Comparison of ENCODE assay signal across 7 mouse cellular contexts in the genomic region with DNA sequence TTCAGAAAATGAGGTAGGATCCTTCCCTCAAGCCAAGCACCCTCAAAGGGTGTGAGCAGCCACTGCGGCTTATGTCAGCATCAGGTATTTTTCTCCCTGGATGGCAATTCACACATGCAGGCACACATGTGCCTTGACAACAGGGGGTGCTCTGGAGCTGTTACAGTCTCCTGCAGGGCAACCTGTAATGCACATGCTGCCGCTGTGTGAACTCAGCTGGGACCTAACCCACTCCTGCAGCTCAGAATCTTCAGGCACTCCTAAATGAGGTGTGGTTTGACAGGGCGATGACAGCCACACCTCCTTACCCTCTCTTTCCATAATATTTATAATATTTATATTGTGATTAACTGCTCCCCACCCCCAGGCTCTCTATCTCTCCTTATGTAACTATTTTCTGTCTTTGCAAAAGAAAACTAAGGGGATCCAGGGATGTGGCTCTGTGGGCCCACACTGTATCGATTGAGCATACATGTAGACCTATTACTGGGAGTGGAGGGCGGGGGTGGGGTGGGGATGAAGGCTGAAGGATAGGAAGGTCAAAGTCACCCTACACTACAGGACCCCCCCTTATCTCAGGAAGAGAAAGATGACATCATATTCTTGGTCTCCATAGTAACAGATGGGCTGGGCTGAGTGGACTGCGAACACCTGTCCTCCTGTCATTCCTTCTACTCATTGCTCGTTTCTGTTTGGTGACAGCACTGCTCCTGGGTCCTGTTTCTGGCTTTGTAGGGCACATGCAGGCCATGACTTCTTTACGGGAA.
DNase-seq lines count a peak whose midpoint lies in the region; ATAC-seq and TF ChIP-seq lines count a peak whose summit lies in the region.

No protein-coding gene starts in this region.

- no peak overlapping the region for H3K4me2 ChIP-seq in embryonic facial prominence, embryonic 11.5 days (ENCODE audit: low read depth, low read length)
- H3K4me2 ChIP-seq in heart, embryonic 12.5 days, result peak overlapping the region; percentile 38; the same call in 1 of the 2 replicates
- no peak overlapping the region for H3K4me2 ChIP-seq in midbrain, postnatal 0 days (ENCODE audit: low read depth, low read length, poor library complexity, severe bottlenecking)

- H3K27ac ChIP-seq in embryonic facial prominence, embryonic 11.5 days (replicated peaks; ENCODE audit: low read depth, low read length), result no peak overlapping the region
- peak overlapping the region; percentile 45; the same call in 1 of the 2 replicates for H3K27ac ChIP-seq in heart, embryonic 12.5 days (ENCODE audit: poor library complexity, severe bottlenecking)
- peak overlapping the region; percentile 63; the same call in 1 of the 2 replicates for H3K27ac ChIP-seq in midbrain, postnatal 0 days (ENCODE audit: low read depth, low read length)

- H3K9me3 ChIP-seq in embryonic facial prominence, embryonic 11.5 days (replicated peaks; ENCODE audit: control insufficient read depth, low read length), result no peaks in the 10 kb centered on the region
- H3K9me3 ChIP-seq in heart, embryonic 12.5 days (replicated peaks), result no peaks in the 10 kb centered on the region
- H3K9me3 ChIP-seq in midbrain, postnatal 0 days (ENCODE audit: low read length), result no peaks in the 10 kb centered on the region

- peak; percentile 41 for DNase-seq in ZHBTc4 (ENCODE audit: low read depth, low spot score)
- DNase-seq in embryonic facial prominence, embryonic 11.5 days (ENCODE audit: low spot score), result peak; percentile 50
- DNase-seq in kidney, adult 9 months, result peak; percentile 82
- DNase-seq in liver, result peak; percentile 51
- no peak for DNase-seq in midbrain, postnatal 0 days (ENCODE audit: low spot score)
- DNase-seq in testis, postnatal 10 days (ENCODE audit: low spot score), result peak; percentile 52

- no peaks in the 10 kb centered on the region; the same call in 1 of the 2 replicates for H3K4me1 ChIP-seq in embryonic facial prominence, embryonic 11.5 days (ENCODE audit: control insufficient read depth, insufficient read depth, low read length)
- peaks cover 37% of the 10 kb centered on the region for H3K4me1 ChIP-seq in heart, embryonic 12.5 days (replicated peaks)
- H3K4me1 ChIP-seq in midbrain, postnatal 0 days (ENCODE audit: insufficient read depth, low read length), result 0 out of 2 replicates have a peak, but pooled peaks cover 3% of the 10 kb centered on the region

- no peak overlapping the region for H3K4me3 ChIP-seq in embryonic facial prominence, embryonic 11.5 days (ENCODE audit: low read depth, low read length)
- H3K4me3 ChIP-seq in heart, embryonic 12.5 days, result no peak overlapping the region
- H3K4me3 ChIP-seq in midbrain, postnatal 0 days (ENCODE audit: low read depth, low read length), result no peak overlapping the region

- no peaks in the 10 kb centered on the region for H3K27me3 ChIP-seq in embryonic facial prominence, embryonic 11.5 days (ENCODE audit: control insufficient read depth, insufficient read depth, low read length)
- H3K27me3 ChIP-seq in heart, embryonic 12.5 days (replicated peaks), result no peaks in the 10 kb centered on the region
- H3K27me3 ChIP-seq in midbrain, postnatal 0 days (ENCODE audit: insufficient read depth, low read length), result no peaks in the 10 kb centered on the region

- peak; percentile 62 for TF ChIP-seq CTCF in midbrain, postnatal 0 days (IDR thresholded peaks at IDR 0.05)

- no peak overlapping the region for H3K9ac ChIP-seq in embryonic facial prominence, embryonic 11.5 days (replicated peaks; ENCODE audit: low read length)
- no peak overlapping the region for H3K9ac ChIP-seq in heart, embryonic 12.5 days
- no peak overlapping the region for H3K9ac ChIP-seq in midbrain, postnatal 0 days (replicated peaks; ENCODE audit: low read length, poor library complexity, severe bottlenecking)

- 81% methylated on average over 8 of the region's 8 CpGs for WGBS in embryonic facial prominence, embryonic 11.5 days
- 63% methylated on average over 8 of the region's 8 CpGs for WGBS in heart, embryonic 12.5 days
- 73% methylated on average over 8 of the region's 8 CpGs for whole genome bisulfite sequencing in midbrain, postnatal 0 days

- no peaks in the 10 kb centered on the region for H3K36me3 ChIP-seq in embryonic facial prominence, embryonic 11.5 days (replicated peaks; ENCODE audit: control insufficient read depth, insufficient read depth, low read depth, low read length)
- 0 out of 2 replicates have a peak, but pooled peaks cover 4% of the 10 kb centered on the region for H3K36me3 ChIP-seq in heart, embryonic 12.5 days
- H3K36me3 ChIP-seq in midbrain, postnatal 0 days (ENCODE audit: insufficient read depth, low read length), result no peaks in the 10 kb centered on the region

- peak; percentile 31 for ATAC-seq in embryonic facial prominence, embryonic 11.5 days (replicated peaks; ENCODE audit: insufficient number of reproducible peaks, low FRiP score, low TSS enrichment, low read depth)
- peak; percentile 54 for ATAC-seq in heart, embryonic 12.5 days (ENCODE audit: insufficient number of reproducible peaks, low FRiP score)
- ATAC-seq in midbrain, postnatal 0 days (ENCODE audit: low FRiP score), result 0 out of 2 replicates have a peak, but pooled peaks have one; percentile 10
